Mouse (Mus musculus) stomach, embryonic 14.5 days (tissue): Measurements from ENCODE around the gene Unc13c. TPM values are rescaled to one million over a fixed set of nuclear protein-coding genes. Genes with fewer than 3 reads are reported as not detected.

Experiments used
- ATAC-seq: fragments of 200-750 bp; cut with Nextera tagmentation; 2 replicates; pipeline ENCODE4 v1.8.0; 2017; ENCODE audit warnings: low read depth, moderate TSS enrichment; ENCODE audit not compliant: insufficient number of reproducible peaks, insufficient read depth, low FRiP score
- H3K27ac ChIP-seq: fragments of 300-500 bp; sonication (generic); 2 replicates; pipeline ENCODE4 v1.5.1; 2014; ENCODE audit warnings: mild to moderate bottlenecking, low read length, moderate library complexity, mixed read lengths
- H3K27me3 ChIP-seq: fragments of 300-500 bp; sonication (generic); 2 replicates; pipeline ENCODE4 v1.6.1; 2014; ENCODE audit warnings: low read length, control low read depth, mixed read lengths; ENCODE audit not compliant: control insufficient read depth, insufficient read depth
- H3K36me3 ChIP-seq: fragments of 300-500 bp; sonication (generic); 2 replicates; pipeline ENCODE4 v1.6.1; 2014; ENCODE audit warnings: mild to moderate bottlenecking, control low read depth, low read length, moderate library complexity, mixed read lengths; ENCODE audit not compliant: control insufficient read depth, insufficient read depth
- H3K4me1 ChIP-seq: fragments of 300-500 bp; sonication (generic); 2 replicates; pipeline ENCODE4 v1.6.1; 2014; ENCODE audit warnings: low read length, control low read depth, mixed read lengths; ENCODE audit not compliant: control insufficient read depth, insufficient read depth
- H3K4me2 ChIP-seq: fragments of 300-500 bp; sonication (generic); replicated peaks from 2 replicates; pipeline ENCODE4 v1.6.1; 2014; ENCODE audit warnings: low read depth, low read length, control low read depth
- H3K4me3 ChIP-seq: fragments of 300-500 bp; sonication (generic); 2 replicates; pipeline ENCODE4 v1.5.1; 2014; ENCODE audit warnings: low read depth, low read length, control low read depth
- H3K9ac ChIP-seq: fragments of 300-500 bp; sonication (generic); replicated peaks from 2 replicates; pipeline ENCODE4 v1.6.1; 2014; ENCODE audit warnings: low read depth, mild to moderate bottlenecking, control low read depth, low read length, moderate library complexity, mixed read lengths
- H3K9me3 ChIP-seq: fragments of 300-500 bp; sonication (generic); 2 replicates; pipeline ENCODE4 v1.6.1; 2016; ENCODE audit warnings: low read depth, low read length, control low read depth; ENCODE audit not compliant: control insufficient read depth
- WGBS: fragments of 180-500 bp; shearing (Covaris S2); extraction: QIAGEN DNeasy Blood & Tissue Kit; methylation state at CpG from one replicate; pipeline ENCODE4 v1.1.7; 2014; 5-methylcytosine and 5-hydroxymethylcytosine counted together
- polyA plus RNA-seq: library from polyadenylated mRNA; unstranded; fragments of >200 nt; fragmentation: Nextera tagmentation; extraction: Ambion mirVana; gene quantifications from 2 replicates; pipeline ENCODE4 v1.2.1, GENCODE M21; 2014

The Unc13c gene
- polyA plus RNA-seq, 1 experiment from 2014 or later = 2.0 TPM

GRCm38 (mm10) chr9:73898516-73898915, 70.2 kb downstream of the Unc13c start:
- Histone ChIP-seq H3K4me3 (no peak overlapping the region), H3K27me3 (no peaks in the 10 kb centered on the region), H3K4me2 (no peak overlapping the region), H3K36me3 (no peaks in the 10 kb centered on the region), H3K9me3 (no peaks in the 10 kb centered on the region), H3K4me1 (no peaks in the 10 kb centered on the region), H3K27ac (no peak overlapping the region), H3K9ac (no peak overlapping the region)
- WGBS = 84% methylated on average over 3 of the region's 3 CpGs
- no peak for ATAC-seq

GRCm38 (mm10) chr9:73896210-73896609, 72.6 kb downstream of the Unc13c start:
- Histone ChIP-seq H3K36me3 (no peaks in the 10 kb centered on the region), H3K9ac (no peak overlapping the region), H3K27ac (no peak overlapping the region), H3K9me3 (no peaks in the 10 kb centered on the region), H3K27me3 (no peaks in the 10 kb centered on the region), H3K4me2 (no peak overlapping the region), H3K4me1 (no peaks in the 10 kb centered on the region), H3K4me3 (no peak overlapping the region)
- WGBS = 77% methylated on average over 3 of the region's 3 CpGs
- ATAC-seq = no peak

GRCm38 (mm10) chr9:73883587-73883986, 85.2 kb downstream of the Unc13c start:
- H3K9me3 ChIP-seq = no peaks in the 10 kb centered on the region
- no peak overlapping the region for H3K4me2 ChIP-seq
- H3K27me3 ChIP-seq = no peaks in the 10 kb centered on the region
- no peak for ATAC-seq
- no peak overlapping the region for H3K27ac ChIP-seq
- no peak overlapping the region for H3K9ac ChIP-seq
- 44% methylated on average over 1 of the region's 1 CpGs for WGBS
- H3K4me3 ChIP-seq = no peak overlapping the region
- H3K4me1 ChIP-seq = no peaks in the 10 kb centered on the region
- no peaks in the 10 kb centered on the region for H3K36me3 ChIP-seq

- no peak for ATAC-seq
- Histone ChIP-seq H3K27me3 (no peaks in the 10 kb centered on the region), H3K4me3 (no peak overlapping the region), H3K4me2 (no peak overlapping the region), H3K9me3 (no peaks in the 10 kb centered on the region), H3K4me1 (no peaks in the 10 kb centered on the region), H3K27ac (no peak overlapping the region), H3K36me3 (no peaks in the 10 kb centered on the region), H3K9ac (no peak overlapping the region)
- 68% methylated on average over 1 of the region's 1 CpGs for WGBS
Measured at GRCm38 (mm10) chr9:73883143-73883542, 85.6 kb downstream of the Unc13c start.

GRCm38 (mm10) chr9:73882393-73882919, 86.3 kb downstream of the Unc13c start:
- Histone ChIP-seq H3K9me3 (no peaks in the 10 kb centered on the region), H3K9ac (no peak overlapping the region), H3K4me3 (no peak overlapping the region), H3K4me1 (no peaks in the 10 kb centered on the region), H3K4me2 (no peak overlapping the region), H3K27me3 (no peaks in the 10 kb centered on the region), H3K36me3 (no peaks in the 10 kb centered on the region), H3K27ac (no peak overlapping the region)
- WGBS = 79% methylated on average over 5 of the region's 5 CpGs
- no peak for ATAC-seq

GRCm38 (mm10) chr9:73867410-73868067, 101.2 kb downstream of the Unc13c start:
- Histone ChIP-seq H3K4me1 (no peaks in the 10 kb centered on the region), H3K9ac (no peak overlapping the region), H3K4me2 (no peak overlapping the region), H3K4me3 (no peak overlapping the region), H3K36me3 (no peaks in the 10 kb centered on the region), H3K27me3 (no peaks in the 10 kb centered on the region), H3K9me3 (no peaks in the 10 kb centered on the region; the same call in 1 of the 2 replicates), H3K27ac (no peak overlapping the region)
- WGBS = 41% methylated on average over 2 of the region's 2 CpGs
- ATAC-seq = no peak

GRCm38 (mm10) chr9:73866666-73867065, 102.1 kb downstream of the Unc13c start:
- no peak overlapping the region for H3K4me3 ChIP-seq
- no peaks in the 10 kb centered on the region for H3K36me3 ChIP-seq
- 87% methylated on average over 2 of the region's 2 CpGs for WGBS
- H3K9me3 ChIP-seq = no peaks in the 10 kb centered on the region
- no peak overlapping the region for H3K9ac ChIP-seq
- H3K27me3 ChIP-seq = no peaks in the 10 kb centered on the region
- H3K4me2 ChIP-seq = no peak overlapping the region
- no peak for ATAC-seq
- no peaks in the 10 kb centered on the region for H3K4me1 ChIP-seq
- H3K27ac ChIP-seq = no peak overlapping the region

GRCm38 (mm10) chr9:73859469-73859868, 109.3 kb downstream of the Unc13c start:
- Histone ChIP-seq H3K9me3 (no peaks in the 10 kb centered on the region), H3K27me3 (no peaks in the 10 kb centered on the region), H3K27ac (no peak overlapping the region), H3K9ac (no peak overlapping the region), H3K4me3 (no peak overlapping the region), H3K36me3 (no peaks in the 10 kb centered on the region), H3K4me2 (no peak overlapping the region), H3K4me1 (no peaks in the 10 kb centered on the region)
- no peak for ATAC-seq
- WGBS = 82% methylated on average over 3 of the region's 3 CpGs

GRCm38 (mm10) chr9:73854281-73854680, 114.5 kb downstream of the Unc13c start:
- Histone ChIP-seq H3K4me2 (no peak overlapping the region), H3K4me3 (no peak overlapping the region), H3K4me1 (no peaks in the 10 kb centered on the region), H3K27me3 (no peaks in the 10 kb centered on the region), H3K9ac (no peak overlapping the region), H3K27ac (no peak overlapping the region), H3K9me3 (no peaks in the 10 kb centered on the region), H3K36me3 (no peaks in the 10 kb centered on the region)
- WGBS = 64% methylated on average over 3 of the region's 3 CpGs
- ATAC-seq = no peak
